Mouse (Mus musculus): Measurements from ENCODE around the gene Six4. TPM values are rescaled to one million over a fixed set of nuclear protein-coding genes. Genes with fewer than 3 reads are reported as not detected.
"Not testable (repeated sequence)": the region's sequence is repeated elsewhere in the genome, so short reads cannot be mapped to it uniquely, and the experiment has no call there.

Gene Six4
- 1 to 10 TPM; 1.3 to 1.4 TPM for total RNA-seq (2021)

DNA sequence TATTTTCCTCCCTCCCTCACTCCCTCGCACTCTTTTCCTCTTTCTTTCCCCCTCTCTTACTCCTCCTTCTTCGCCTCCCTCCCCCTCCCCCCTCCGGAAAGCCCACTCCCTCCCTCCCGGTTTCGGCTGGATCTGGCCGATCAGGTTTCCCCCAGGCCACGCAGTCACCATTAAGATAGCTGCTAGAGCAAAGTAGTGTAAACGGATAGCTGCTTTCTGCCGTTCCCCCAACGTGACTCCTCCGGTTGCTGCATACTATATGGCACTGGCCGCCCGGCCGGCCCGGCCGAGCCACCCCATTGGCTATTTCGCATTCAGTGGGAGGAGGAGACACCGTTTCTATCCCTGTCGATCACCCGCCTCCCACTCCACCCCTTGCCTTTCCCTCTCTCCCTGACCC lies at the start of gene Six4:
TSS of gene Six4 (minus strand) at position 261 of the 400 bp plus-strand sequence.
- intact Hi-C loops (cut with DNase I) = loop anchor here (2.0 to 5.0 kb wide), 3 partner anchors 66 to 176 kb away; partner anchors contain the start of genes Six6, Slc38a6 and Trmt5

DNA sequence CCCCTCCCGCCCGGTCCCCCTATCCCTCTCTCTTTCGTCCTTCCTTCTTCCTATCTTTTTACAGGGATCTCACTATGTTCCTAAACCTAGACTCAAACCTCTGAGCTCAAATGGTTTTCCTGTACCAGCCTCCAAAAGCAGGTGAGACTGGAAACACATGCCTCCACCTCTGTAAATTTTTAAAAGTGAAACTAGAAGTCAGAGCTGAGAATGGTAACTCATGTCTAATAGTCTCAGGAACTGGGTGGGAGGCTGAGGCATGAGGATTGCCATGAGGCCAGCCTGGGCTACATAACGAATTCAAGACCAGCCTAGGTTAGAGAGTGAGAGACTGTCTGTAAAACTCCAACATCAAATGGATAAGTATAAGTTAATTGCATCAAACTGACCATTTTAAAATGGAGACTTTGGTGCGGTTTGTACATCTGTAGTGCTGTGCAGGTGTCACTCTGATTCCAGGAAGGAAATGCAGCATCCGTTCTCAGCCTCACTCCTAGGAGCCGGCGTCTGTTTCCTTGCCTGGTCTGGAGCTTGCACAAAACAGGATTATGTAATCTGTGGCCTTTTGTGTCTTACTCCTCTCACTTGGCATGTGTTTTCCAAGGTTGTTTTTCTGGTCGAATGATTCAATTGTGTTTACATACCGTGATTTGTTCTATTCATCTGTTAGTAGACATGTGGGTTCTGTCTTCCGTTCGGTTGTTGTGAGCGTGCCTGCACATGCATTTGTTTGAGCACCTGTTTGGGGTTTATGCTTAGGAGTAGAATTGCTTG lies 49.3 kb upstream of the Six4 start:
- intact Hi-C loops (cut with DNase I) = no loop called here
- peak in 1 of 2 experiments; percentile 8 for DNase-seq (ENCODE audit: low spot score in 2 of 2)

More for the DNA sequence above, at the start of gene Six4:
- peak; percentile 20 to 55 for DNase-seq (ENCODE audit: low spot score in 2 of 2)

DNA sequence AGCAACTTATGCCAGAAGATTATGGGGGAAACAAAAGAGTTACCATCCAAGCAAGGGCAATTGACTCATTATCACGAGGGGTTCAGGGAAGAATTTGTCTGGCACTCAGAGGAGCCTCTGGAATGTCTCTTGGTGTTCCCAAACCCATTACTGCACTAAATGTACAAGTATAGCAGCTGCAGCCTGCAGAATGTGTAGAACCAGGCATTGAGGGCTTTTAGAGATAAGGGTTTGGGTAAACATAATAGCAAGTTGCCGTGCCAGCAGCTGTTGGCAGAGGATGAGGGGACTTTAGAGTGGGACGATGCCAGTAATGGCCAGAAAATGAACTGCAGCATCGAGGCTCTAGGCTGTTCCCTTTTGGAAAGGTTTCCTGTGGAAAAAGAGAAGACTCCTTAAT lies 47.1 kb upstream of the Six4 start:
- intact Hi-C loops (cut with DNase I) = no loop called here
- no peak for DNase-seq (ENCODE audit: low spot score in 2 of 2)

DNA sequence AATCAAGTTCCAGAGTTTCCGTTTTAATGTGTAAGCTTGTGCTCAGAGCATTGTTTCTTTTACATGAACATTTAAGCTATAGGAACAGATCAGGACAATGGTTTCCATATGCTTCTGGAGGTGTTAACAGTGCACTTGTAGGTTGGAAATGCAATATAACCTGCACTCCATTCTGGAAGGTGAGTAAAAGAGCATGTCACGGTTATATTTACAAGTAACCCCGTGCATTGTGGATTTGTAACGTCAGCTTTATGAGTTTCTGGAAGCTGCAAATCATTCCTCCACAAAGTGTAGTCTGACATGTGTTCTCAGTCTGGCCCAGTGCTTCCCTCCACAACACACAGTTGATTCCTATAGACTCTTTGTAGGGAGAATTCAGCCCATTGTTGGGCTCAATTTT lies 40.9 kb upstream of the Six4 start:
- no peak for DNase-seq (ENCODE audit: low spot score in 2 of 2)
- intact Hi-C loops (cut with DNase I) = no loop called here

DNA sequence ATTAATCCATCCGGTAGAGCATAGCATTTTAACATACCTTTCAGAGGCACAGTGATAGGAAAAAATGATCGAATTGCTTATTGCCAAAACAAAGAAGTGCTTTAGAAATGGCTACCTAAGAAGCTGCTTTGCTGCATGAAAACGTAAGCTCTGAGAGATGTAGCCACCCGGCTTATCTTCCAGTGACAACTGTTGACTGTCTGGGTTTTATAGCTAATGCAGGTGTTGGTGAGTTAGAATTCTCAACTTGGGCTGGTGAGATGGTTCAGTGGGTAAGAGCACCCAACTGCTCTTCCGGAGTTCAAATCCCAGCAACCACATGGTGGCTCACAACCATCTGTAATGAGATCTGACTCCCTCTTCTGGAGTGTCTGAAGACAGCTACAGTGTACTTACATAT lies 37.8 kb upstream of the Six4 start:
- intact Hi-C loops (cut with DNase I); DNase-seq (ENCODE audit: low spot score in 2 of 2): not testable (repeated sequence)

DNA sequence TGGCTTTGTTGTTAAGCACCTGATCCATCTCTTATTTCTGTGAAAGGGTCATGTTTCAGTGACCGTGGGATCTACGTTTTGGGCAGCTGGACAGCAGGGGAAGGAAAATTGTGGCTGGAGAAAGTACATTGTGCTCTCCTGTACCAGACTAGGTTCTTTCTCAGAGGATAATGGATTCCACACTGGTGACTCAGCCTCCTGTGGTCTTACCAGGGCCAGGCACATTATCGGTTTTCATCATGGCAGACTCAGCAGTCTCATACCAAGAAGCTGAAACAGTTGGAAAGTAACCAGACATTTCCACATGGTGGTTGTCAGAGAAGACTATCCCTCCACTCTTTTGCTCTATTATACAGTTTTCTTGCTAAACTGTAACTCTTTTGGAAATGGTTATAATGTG lies 34.0 kb upstream of the Six4 start:
- intact Hi-C loops (cut with DNase I) = no loop called here
- DNase-seq (ENCODE audit: low spot score in 2 of 2) = peak in 1 of 2 experiments; percentile 16

DNA sequence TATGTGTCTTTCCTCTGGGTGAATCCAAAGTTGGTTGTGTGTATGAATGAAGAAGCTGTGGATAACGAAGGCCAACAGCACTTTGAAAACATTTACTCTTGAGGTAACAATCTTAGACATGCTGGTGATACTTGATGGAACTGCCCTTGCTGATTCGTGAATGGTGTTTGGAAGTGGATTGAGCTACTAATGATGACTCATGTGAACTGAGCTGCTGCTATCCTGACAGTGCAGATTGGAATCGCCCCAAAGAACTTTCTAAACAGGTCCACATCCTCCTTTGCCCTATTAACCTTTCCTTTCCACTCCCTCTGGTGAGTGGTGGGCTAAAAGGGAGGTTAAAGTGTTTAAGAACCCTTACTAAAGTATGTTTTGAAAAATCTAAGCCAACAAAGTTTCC lies 27.5 kb upstream of the Six4 start:
- no peak for DNase-seq (ENCODE audit: low spot score in 2 of 2)
- intact Hi-C loops (cut with DNase I) = no loop called here

DNA sequence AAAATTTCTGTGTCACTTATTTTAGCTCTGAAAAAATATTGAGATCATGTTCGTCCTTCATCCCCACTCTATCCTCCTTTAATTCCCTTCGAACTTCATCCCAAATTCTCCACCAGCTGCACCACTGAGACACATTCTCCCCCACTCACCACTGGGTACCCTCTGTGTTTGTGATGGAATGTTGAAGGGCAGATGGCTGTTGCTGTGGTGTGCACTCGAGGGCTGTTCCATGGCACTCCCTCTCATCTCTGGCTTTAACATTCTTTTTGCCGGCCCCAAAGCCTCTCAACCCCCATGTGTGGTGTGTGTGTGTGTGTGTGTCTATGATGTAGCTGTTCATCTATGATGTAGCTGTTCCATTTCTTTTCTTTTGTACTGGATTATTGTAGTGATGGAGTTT lies 12.0 kb upstream of the Six4 start:
- intact Hi-C loops (cut with DNase I) = no loop called here
- DNase-seq (ENCODE audit: low spot score in 2 of 2) = no peak

DNA sequence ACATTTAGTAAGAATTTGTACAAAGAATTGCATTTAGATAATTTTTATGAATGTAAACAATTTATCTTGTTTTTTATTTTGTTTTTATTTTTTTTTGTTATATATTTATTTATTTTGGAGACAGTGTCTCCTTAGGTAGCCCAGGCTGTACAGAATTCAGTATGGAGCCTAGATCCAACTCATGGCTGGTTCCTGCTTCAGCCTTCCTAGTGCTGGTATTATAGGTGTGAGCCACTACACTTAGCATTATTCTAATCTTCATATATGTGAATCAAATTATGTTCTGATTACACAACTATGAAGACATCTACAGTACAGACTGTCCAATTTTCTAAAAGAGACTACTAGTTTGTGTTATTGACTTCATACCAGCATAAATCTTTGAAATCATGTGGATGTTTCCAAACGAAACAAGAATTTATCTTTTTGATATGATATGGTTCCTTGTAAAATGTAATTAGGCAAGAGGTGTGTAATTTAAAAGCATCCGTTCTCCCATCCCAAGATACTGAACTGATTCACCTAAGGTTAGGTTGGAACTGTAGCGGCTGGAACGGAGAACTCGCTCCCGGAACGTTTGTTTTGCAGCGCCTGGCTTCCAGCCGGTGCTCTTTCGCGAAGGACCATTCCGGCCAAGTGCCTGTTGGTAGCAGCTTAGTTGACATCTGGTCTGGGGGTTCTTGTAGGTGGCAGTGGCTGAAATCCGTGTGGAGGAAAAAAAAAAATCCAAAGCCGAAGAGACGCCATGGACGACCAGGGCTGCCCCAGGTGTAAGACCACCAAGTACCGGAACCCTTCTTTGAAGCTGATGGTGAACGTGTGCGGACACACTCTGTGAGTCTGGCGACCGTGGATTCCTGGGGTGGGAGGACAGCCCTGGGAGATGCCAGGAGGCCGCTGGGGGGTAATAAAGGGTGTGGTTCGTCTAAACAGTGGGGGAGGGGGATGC lies 10.1 kb upstream of the Six4 start, which contains the start of gene Mnat1:
TSS of gene Mnat1 (plus strand) at position 625 of the 949 bp plus-strand sequence.
- peak; percentile 77 to 80 for DNase-seq (ENCODE audit: low spot score in 2 of 2)
- intact Hi-C loops (cut with DNase I) = no loop called here

DNA sequence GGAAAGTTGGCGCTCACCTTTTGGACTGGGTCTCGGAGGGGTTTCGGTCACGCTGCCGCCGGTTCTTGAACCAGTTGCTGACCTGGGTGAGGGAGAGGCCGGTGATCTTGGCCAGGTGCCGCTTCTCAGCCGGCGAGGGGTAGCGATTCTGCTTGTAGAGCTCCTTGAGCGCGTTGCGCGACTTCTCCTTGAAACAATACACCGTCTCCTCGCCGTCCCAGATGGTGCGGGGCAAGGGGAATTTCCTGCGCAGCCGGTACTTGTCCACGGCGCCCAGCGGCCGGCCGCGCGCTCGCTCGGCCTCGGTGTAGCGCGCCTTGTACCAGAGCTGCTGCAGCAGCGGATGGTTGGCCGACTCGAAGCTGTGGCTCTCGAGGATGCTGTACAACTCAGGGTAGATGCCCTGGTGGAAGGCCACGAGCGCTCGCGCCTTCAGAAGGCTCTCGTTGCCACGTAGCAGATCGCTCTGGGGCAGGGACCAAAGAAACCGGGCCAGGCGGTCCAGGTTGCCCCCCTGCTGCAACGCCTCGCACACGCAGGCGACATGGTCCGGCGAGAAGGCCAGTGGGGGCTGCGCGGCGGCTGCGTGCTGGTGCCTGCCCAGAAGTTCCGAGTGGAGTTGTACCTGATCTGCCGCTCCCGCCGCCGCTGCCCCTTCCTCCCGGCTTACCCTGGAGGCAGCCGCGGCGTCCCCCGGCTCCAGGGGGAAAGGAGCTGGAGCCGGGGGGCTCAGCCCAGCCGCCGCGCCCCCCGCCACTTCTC lies 749 bp downstream of the Six4 start:
- intact Hi-C loops (cut with DNase I) = loop anchor here (2.0 to 5.0 kb wide), 3 partner anchors 65 to 175 kb away; partner anchors contain the start of genes Six6, Slc38a6 and Trmt5

DNA sequence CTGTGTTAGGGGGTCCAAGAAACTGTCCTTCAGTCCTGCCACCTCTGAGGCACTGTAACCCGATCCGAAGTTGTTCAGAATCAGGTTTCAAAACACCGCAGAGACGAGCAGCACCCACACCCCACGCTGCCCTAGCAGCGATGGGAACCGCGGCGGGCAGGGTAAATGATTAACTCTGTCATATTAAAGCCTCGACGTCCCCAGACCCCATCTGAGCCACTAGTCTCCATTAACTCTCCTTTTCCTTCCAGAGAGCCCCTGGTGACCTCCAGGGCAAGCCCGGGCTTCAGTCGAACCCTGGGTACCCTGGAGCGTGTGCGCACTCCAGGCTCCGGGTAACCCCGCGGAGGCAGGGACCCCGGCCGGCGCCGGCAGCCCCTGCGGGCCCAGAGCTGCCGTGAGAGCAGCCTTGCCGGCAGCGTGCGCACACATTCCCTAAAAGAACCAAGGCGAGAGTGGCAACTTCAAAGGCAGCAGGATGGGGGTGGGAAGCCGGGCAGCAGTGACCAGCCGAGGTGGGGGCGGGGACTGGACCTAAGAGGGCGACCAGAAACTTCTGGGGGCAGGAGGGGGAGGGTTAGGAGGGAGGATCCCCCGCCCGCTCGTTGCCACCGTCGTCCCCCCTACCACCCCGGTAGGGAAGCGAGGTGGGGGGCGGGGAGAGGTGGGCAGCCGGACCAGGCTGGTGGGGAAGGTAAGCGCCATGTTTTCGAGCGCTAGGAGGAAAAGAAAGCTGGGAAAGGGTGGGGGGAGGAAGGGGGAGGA lies 1.5 kb downstream of the Six4 start:
- DNase-seq (ENCODE audit: low spot score in 2 of 2) = peak in 1 of 2 experiments; percentile 5
- intact Hi-C loops (cut with DNase I) = loop anchor here (2.0 to 5.0 kb wide), 3 partner anchors 64 to 175 kb away; partner anchors contain the start of genes Six6, Slc38a6 and Trmt5

More for the DNA sequence above, 749 bp downstream of the Six4 start:
- DNase-seq (ENCODE audit: low spot score in 2 of 2) = peak; percentile 32 to 40

DNA sequence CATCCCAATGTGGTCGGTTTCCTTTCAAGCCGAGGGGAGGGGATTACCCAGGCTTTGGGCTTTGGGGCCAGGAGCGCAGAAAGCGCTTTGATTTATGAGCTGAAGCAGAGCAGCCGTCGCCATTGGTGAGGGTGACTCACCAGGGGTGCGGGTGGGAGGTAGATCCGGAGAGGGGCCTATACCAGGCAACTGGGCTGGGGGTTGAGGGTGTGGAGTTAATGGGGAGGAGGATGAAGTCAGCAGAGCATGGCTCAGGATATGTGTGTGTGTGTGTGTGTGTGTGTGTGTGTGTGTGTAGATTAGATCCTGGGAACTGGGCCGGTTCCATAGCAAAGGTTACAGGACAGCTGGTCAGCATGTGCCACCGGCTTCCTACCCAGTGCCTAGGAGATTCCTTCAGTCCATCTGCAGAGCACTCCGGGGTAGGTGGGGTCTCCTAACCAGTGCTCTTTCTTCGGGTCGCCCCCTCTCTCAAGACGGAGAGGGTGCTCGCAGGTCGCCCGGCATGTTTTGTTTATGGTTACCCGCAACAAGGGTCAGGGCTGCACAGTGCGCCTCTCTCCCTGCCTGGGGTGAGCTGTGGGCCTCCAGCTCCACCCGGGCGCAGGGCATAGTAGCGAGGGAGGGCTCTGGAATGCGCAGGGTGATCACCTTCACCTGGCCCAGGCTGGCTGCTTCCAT lies 2.7 kb downstream of the Six4 start:
- intact Hi-C loops (cut with DNase I) = loop anchor here (5.0 kb wide), 2 partner anchors 63 to 173 kb away; partner anchors contain the start of gene Six6
- DNase-seq (ENCODE audit: low spot score in 2 of 2) = peak in 1 of 2 experiments; percentile 23

DNA sequence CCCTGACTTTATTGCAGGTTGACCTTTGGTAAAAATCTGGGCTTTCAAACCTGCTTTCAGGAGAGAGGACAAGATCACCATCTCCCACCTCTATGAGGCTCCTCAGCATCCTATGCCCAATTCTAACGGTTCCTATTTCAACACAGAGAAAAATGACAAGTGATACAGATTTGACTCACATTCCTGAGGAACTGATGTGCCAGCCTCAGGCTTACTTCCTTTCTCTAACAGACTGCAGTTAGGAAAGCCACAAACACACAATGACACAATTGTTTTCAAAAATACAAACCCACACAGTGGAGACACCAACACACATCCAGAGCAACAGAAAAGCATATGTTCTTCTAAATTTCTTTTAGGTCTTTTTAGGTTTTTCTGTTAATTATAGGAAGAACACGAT lies 5.4 kb downstream of the Six4 start:
- no peak for DNase-seq (ENCODE audit: low spot score in 2 of 2)
- intact Hi-C loops (cut with DNase I) = no loop called here

DNA sequence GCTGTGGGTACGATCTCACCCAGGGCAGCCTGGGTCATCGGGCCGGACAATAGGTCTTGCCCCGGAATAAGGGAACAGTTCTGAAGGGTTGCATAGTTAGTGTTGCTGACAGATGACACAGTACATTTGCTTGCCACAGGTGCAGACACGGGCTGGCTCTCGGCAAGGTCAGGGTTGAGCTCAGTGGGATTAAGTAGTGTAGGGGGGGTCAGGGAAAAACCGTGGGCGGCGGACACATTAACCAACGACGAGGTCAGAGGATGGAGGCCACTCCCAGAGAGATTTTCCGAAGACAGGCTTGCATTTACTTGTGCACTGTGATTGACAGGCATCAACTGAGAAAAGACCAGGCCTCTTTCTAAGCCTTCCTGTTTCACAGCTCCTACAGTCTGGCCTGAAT lies 9.5 kb downstream of the Six4 start:
- no peak for DNase-seq (ENCODE audit: low spot score in 2 of 2)

DNA sequence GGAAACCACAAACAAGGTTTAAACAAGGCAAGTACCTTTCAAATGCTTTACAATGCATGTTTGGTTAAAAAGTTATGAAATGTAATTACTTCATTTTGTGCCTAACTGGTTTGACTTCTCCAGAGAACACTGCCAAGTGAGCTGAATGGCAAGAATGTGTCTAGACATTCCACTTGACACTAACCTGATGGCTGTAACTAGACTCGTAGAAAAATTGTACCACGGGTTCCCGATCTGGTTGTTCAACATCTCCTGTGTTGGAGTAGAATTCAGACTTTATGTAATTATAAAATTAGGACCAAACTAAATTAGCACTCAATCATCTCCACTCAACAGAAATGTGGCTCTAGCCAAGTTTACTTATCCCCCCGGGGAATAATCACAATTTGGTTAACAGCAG lies 14.7 kb downstream of the Six4 start:
- intact Hi-C loops (cut with DNase I) = no loop called here
- DNase-seq (ENCODE audit: low spot score in 2 of 2) = no peak

More for the DNA sequence above, 9.5 kb downstream of the Six4 start:
- intact Hi-C loops (cut with DNase I) = no loop called here

DNA sequence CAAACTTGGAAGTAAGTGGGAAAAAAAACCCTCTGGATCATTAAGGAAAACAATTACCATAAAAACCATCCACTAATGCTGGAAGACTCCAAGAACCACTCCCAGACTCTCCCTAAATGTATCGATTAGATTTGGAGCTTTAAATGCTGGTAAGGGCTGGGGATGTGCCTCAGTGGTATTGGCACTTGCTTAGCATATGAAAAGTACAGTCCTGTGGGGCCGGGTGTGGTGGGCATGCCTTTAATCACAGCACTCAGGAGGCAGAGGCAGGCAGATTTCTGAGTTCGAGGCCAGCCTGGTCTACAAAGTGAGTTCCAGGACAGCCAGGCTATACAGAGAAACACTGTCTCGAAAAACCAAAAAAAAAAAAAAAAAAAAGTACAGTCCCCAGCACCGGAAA lies 17.1 kb downstream of the Six4 start:
- intact Hi-C loops (cut with DNase I) = not testable (repeated sequence)

DNA sequence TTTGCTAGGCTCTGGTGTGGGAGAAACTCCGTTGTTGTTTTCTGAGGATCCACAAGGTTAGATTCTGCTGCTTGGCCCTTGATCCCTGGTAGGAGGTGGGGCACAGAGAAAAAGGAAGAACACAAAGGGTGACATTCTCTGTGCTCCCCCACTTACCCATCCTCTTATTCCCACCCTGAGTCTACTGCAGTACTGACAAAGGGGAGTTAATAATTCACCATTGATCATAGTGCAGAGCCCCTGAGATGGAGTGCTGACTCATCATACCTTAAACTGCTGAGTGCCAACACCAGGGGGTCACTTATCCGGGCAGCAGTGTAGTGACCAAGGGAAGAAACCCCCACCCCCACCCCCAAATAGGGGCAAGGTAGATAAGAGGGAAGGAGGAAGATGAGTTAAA lies 18.7 kb downstream of the Six4 start:
- intact Hi-C loops (cut with DNase I) = no loop called here
- DNase-seq (ENCODE audit: low spot score in 2 of 2) = no peak

More for the DNA sequence above, 17.1 kb downstream of the Six4 start:
- not testable (repeated sequence) for DNase-seq (ENCODE audit: low spot score in 2 of 2)

DNA sequence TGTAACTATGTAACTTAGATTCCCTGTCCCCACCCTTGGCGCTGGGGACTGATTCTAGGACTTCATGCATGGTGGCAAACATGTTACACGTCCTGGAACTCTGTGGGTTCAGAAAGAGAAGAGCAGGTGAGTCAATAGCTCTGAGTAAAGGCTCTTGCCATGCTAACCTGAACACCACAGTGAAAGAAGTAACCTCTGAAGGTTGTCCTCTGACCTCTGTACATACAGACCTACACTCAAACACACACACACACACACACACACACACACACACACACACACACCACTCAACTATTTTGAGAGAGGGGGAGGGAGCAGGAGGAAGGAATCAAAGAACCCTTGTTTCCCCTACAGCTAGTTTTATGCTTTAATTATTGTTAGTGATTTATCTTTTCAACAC lies 19.1 kb downstream of the Six4 start:
- intact Hi-C loops (cut with DNase I) = no loop called here

More for the DNA sequence above, 19.1 kb downstream of the Six4 start:
- DNase-seq (ENCODE audit: low spot score in 2 of 2) = no peak
